Mouse (Mus musculus): ENCODE data around the gene Ifnar2. TPM values are rescaled to one million over a fixed set of nuclear protein-coding genes. Genes with fewer than 3 reads are reported as not detected.

The Ifnar2 gene
- total RNA-seq, 2 experiments from 2014 or later, result 18.5 to 19.5 TPM

- intact Hi-C loops (cut with DNase I), result no loop called here
- no peak for DNase-seq (ENCODE audit: low spot score in 2 of 2)
Observed at GRCm38 (mm10) chr16:91384221-91384620, 11.6 kb downstream of the Ifnar2 start.

GRCm38 (mm10) chr16:91385621-91386020 is 13.0 kb downstream of the Ifnar2 start:
- intact Hi-C loops (cut with DNase I), result no loop called here
- no peak for DNase-seq (ENCODE audit: low spot score in 2 of 2)

- intact Hi-C loops (cut with DNase I), result no loop called here
- no peak for DNase-seq (ENCODE audit: low spot score in 2 of 2)
Observed at GRCm38 (mm10) chr16:91386419-91387120, 14.0 kb downstream of the Ifnar2 start.

- no peak for DNase-seq (ENCODE audit: low spot score in 2 of 2)
- intact Hi-C loops (cut with DNase I), result no loop called here
Observed at GRCm38 (mm10) chr16:91387121-91387486, 14.5 kb downstream of the Ifnar2 start.

- intact Hi-C loops (cut with DNase I), result no loop called here
- DNase-seq (ENCODE audit: low spot score in 2 of 2), result no peak
Observed at GRCm38 (mm10) chr16:91390100-91390499, 17.5 kb downstream of the Ifnar2 start.

- intact Hi-C loops (cut with DNase I), result no loop called here
- DNase-seq (ENCODE audit: low spot score in 2 of 2), result no peak
Observed at GRCm38 (mm10) chr16:91391421-91391820, 18.8 kb downstream of the Ifnar2 start, which contains the start of gene Gm21970. Gene Gm21970 (plus strand): TSS chr16:91391721.

GRCm38 (mm10) chr16:91394826-91395410 is 22.3 kb downstream of the Ifnar2 start:
- intact Hi-C loops (cut with DNase I), result no loop called here
- no peak for DNase-seq (ENCODE audit: low spot score in 2 of 2)

GRCm38 (mm10) chr16:91395633-91396392 is 23.2 kb downstream of the Ifnar2 start:
- intact Hi-C loops (cut with DNase I), result no loop called here
- no peak for DNase-seq (ENCODE audit: low spot score in 2 of 2)

GRCm38 (mm10) chr16:91396844-91397537 is 24.4 kb downstream of the Ifnar2 start:
- DNase-seq (ENCODE audit: low spot score in 2 of 2), result no peak
- intact Hi-C loops (cut with DNase I), result no loop called here

- intact Hi-C loops (cut with DNase I), result no loop called here
- DNase-seq (ENCODE audit: low spot score in 2 of 2), result no peak
Observed at GRCm38 (mm10) chr16:91398030-91398429, 25.4 kb downstream of the Ifnar2 start.

GRCm38 (mm10) chr16:91398944-91399343 is 26.4 kb downstream of the Ifnar2 start:
- DNase-seq (ENCODE audit: low spot score in 2 of 2), result no peak
- intact Hi-C loops (cut with DNase I), result no loop called here

GRCm38 (mm10) chr16:91401569-91402165 is 29.1 kb downstream of the Ifnar2 start:
- intact Hi-C loops (cut with DNase I), result no loop called here
- no peak for DNase-seq (ENCODE audit: low spot score in 2 of 2)

- intact Hi-C loops (cut with DNase I), result no loop called here
Observed at GRCm38 (mm10) chr16:91403784-91404183, 31.2 kb downstream of the Ifnar2 start.

GRCm38 (mm10) chr16:91404187-91404586 is 31.6 kb downstream of the Ifnar2 start:
- intact Hi-C loops (cut with DNase I), result no loop called here
- DNase-seq (ENCODE audit: low spot score in 2 of 2), result no peak

More at GRCm38 (mm10) chr16:91403784-91404183, 31.2 kb downstream of the Ifnar2 start:
- no peak for DNase-seq (ENCODE audit: low spot score in 2 of 2)

GRCm38 (mm10) chr16:91404828-91405577 is 32.4 kb downstream of the Ifnar2 start:
- intact Hi-C loops (cut with DNase I), result no loop called here
- no peak for DNase-seq (ENCODE audit: low spot score in 2 of 2)

- intact Hi-C loops (cut with DNase I), result no loop called here
- DNase-seq (ENCODE audit: low spot score in 2 of 2), result peak; percentile 38 to 49
Observed at GRCm38 (mm10) chr16:91405640-91406584, 33.3 kb downstream of the Ifnar2 start, which contains the start of gene Il10rb. Gene Il10rb (plus strand): TSS chr16:91406164.

- intact Hi-C loops (cut with DNase I), result no loop called here
- no peak for DNase-seq (ENCODE audit: low spot score in 2 of 2)
Observed at GRCm38 (mm10) chr16:91406585-91407220, 34.1 kb downstream of the Ifnar2 start.

Measured in left cerebral cortex, postnatal 14 days (tissue).